Mouse (Mus musculus) forebrain, embryonic 15.5 days (tissue): ENCODE data around the gene Cxcl14. TPM values are rescaled to one million over a fixed set of nuclear protein-coding genes. Genes with fewer than 3 reads are reported as not detected.

Experiments
- ATAC-seq: fragments of 200-750 bp; cut with Nextera tagmentation; replicated peaks from 2 replicates; pipeline ENCODE4 v1.8.0; 2017; ENCODE audit warnings: mild to moderate bottlenecking, moderate TSS enrichment, moderate library complexity
- H3K27ac ChIP-seq: fragments of 300-500 bp; sonication (generic); replicated peaks from 2 replicates; pipeline ENCODE4 v1.5.1; 2015; ENCODE audit warnings: mild to moderate bottlenecking, inconsistent platforms
- H3K27me3 ChIP-seq: fragments of 300-500 bp; sonication (generic); 2 replicates; pipeline ENCODE4 v1.6.1; 2015; ENCODE audit warnings: inconsistent platforms
- H3K36me3 ChIP-seq: fragments of 300-500 bp; sonication (generic); 2 replicates; pipeline ENCODE4 v1.6.1; 2015; ENCODE audit warnings: mild to moderate bottlenecking, inconsistent platforms
- H3K4me1 ChIP-seq: fragments of 300-500 bp; sonication (generic); 2 replicates; pipeline ENCODE4 v1.6.1; 2015; ENCODE audit warnings: inconsistent platforms
- H3K4me2 ChIP-seq: fragments of 300-500 bp; sonication (generic); replicated peaks from 2 replicates; pipeline ENCODE4 v1.6.1; 2015; ENCODE audit warnings: mild to moderate bottlenecking, inconsistent platforms
- H3K4me3 ChIP-seq: fragments of 300-500 bp; sonication (generic); 2 replicates; pipeline ENCODE4 v1.5.1; 2015; ENCODE audit warnings: mild to moderate bottlenecking, inconsistent platforms
- H3K9ac ChIP-seq: fragments of 300-500 bp; sonication (generic); replicated peaks from 2 replicates; pipeline ENCODE4 v1.6.1; 2015; ENCODE audit warnings: mild to moderate bottlenecking, inconsistent platforms
- H3K9me3 ChIP-seq: fragments of 300-500 bp; sonication (generic); 2 replicates; pipeline ENCODE4 v1.6.1; 2016; ENCODE audit warnings: inconsistent platforms
- WGBS: fragments of 180-500 bp; shearing (Covaris S2); methylation state at CpG from one replicate; pipeline ENCODE4 v1.1.7; 2015; ENCODE audit warnings: mixed read lengths; 5-methylcytosine and 5-hydroxymethylcytosine counted together
- polyA plus RNA-seq: library from polyadenylated mRNA; unstranded; fragments of >200 nt; fragmentation: Nextera tagmentation; extraction: Ambion mirVana; gene quantifications from 2 replicates; pipeline ENCODE4 v1.2.1, GENCODE M21; 2015

Cxcl14 gene
- polyA plus RNA-seq, 1 experiment from 2014 or later = 14.2 TPM

DNA sequence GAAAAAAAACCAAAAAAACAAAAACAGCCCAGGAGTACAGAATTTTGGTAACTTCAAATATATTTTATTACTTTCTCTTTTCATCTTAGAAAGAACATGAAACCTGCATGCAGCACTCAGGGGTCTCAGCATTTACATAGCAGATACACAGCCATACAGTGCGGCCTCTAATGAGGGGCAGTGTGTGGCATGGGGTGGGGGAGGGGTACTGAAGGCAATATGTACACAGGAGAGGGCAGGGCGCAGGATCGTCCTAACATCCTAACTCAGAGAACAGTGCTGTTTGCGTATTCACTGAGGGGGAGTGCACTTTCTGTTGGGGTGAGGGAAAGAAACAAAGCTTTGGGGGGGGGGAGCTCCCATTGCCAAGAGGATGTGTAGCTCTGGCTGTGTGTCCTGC lies 7.8 kb downstream of the Cxcl14 start:
- H3K27me3 ChIP-seq = peaks cover 7% of the 10 kb centered on the region
- H3K4me3 ChIP-seq = no peak overlapping the region
- no peak overlapping the region for H3K9ac ChIP-seq
- no peak overlapping the region for H3K4me2 ChIP-seq
- no peaks in the 10 kb centered on the region for H3K9me3 ChIP-seq
- H3K36me3 ChIP-seq = no peaks in the 10 kb centered on the region
- H3K27ac ChIP-seq = no peak overlapping the region
- WGBS = 35% methylated on average over 4 of the region's 4 CpGs
- no peak for ATAC-seq
- peaks cover 10% of the 10 kb centered on the region for H3K4me1 ChIP-seq

DNA sequence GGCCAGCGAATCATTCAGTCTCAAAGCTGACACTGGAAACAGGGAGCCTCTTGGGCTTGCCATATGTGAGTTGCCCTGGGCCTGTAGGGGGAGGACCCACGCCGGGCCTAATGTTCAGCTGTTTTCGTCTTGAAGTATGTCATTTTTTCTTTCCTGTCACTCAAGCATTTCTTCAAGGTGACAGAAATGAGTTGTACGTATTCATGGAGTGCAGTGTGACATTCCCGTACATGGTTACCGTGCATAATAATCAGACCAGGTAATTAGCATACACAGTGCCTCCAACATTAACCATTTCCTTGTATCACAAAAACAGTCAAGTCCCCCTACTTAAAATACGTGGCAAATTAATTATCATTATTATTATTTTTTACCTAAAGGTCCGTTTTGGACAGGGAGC lies 9.3 kb downstream of the Cxcl14 start:
- no peak overlapping the region for H3K4me2 ChIP-seq
- 0 out of 2 replicates have a peak, but pooled peaks have one; percentile 23 for ATAC-seq
- H3K27me3 ChIP-seq = no peaks in the 10 kb centered on the region
- peaks cover 10% of the 10 kb centered on the region for H3K4me1 ChIP-seq
- peak overlapping the region; percentile 12 for H3K27ac ChIP-seq
- no peak overlapping the region for H3K9ac ChIP-seq
- WGBS = 37% methylated on average over 9 of the region's 9 CpGs
- no peak overlapping the region for H3K4me3 ChIP-seq
- no peaks in the 10 kb centered on the region for H3K36me3 ChIP-seq
- no peaks in the 10 kb centered on the region for H3K9me3 ChIP-seq

DNA sequence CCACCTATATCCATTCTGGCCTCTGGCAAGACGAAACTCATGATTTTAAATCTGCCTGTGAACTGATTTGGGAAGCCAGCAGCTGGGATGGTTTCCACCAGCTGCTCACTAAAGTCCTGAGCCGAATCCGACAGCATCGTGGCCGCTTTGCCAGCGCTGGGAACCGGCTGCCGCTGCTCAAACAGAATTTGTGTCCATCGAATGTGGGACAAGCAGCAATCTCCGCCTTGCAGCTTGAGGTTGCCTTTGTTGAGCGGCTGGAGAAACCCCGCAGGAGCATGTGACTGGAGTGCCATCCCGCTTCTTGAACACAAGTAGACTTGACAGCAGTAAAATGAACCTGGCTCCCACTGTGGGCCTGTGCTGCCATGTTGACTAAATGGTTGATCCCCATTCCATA lies 13.0 kb downstream of the Cxcl14 start:
- Histone ChIP-seq H3K27ac (no peak overlapping the region), H3K36me3 (no peaks in the 10 kb centered on the region), H3K4me2 (no peak overlapping the region), H3K9me3 (no peaks in the 10 kb centered on the region), H3K4me1 (no peaks in the 10 kb centered on the region), H3K9ac (no peak overlapping the region), H3K4me3 (no peak overlapping the region), H3K27me3 (no peaks in the 10 kb centered on the region)
- WGBS = 86% methylated on average over 13 of the region's 13 CpGs
- ATAC-seq = no peak

DNA sequence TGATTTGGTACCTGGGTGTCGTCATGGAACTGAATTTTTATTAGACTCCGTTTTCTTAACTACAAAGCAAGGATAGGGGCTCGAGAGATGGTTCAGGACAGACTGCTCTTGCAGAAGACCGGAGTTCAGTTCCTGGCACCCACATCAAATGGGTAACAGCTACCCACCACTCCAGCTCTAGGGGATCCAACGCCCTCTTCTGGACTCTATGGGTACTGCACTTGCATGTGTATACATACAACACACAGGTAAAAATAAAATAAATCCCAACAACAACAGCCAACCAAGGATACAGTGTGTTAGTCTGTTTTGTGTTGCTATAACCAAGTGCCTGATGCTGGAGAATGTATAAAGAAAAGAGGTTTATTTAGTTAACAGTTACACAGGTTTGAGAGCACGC lies 16.0 kb downstream of the Cxcl14 start:
- H3K9me3 ChIP-seq = no peaks in the 10 kb centered on the region
- no peak overlapping the region for H3K4me3 ChIP-seq
- no peak overlapping the region for H3K27ac ChIP-seq
- H3K4me1 ChIP-seq = no peaks in the 10 kb centered on the region
- H3K9ac ChIP-seq = no peak overlapping the region
- ATAC-seq = no peak
- no peak overlapping the region for H3K4me2 ChIP-seq
- no peaks in the 10 kb centered on the region for H3K36me3 ChIP-seq
- 79% methylated on average over 6 of the region's 6 CpGs for WGBS
- H3K27me3 ChIP-seq = no peaks in the 10 kb centered on the region

DNA sequence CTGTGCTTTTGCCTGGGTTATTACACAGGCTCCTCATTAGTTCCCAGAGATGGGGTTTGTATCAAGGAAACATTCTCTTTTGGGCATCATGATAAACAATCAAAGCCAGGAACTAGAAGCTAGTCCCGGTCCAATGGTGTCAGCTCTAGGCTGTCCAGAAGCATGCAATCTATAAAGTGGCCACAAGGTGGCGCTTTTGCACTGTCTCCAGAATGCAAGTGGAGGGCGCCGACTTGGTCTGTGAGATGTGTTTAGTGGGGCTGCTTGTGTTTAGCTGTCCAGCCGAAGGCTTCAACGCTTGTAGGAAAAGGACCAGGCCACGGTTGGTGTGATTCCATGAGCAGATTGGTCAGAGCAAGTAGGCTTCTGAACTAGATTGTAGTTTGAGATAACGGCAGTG lies 16.9 kb downstream of the Cxcl14 start:
- no peak overlapping the region for H3K4me3 ChIP-seq
- ATAC-seq = peak; percentile 85; the same call in 1 of the 2 replicates
- H3K9me3 ChIP-seq = no peaks in the 10 kb centered on the region
- no peak overlapping the region for H3K4me2 ChIP-seq
- no peaks in the 10 kb centered on the region for H3K4me1 ChIP-seq
- no peak overlapping the region for H3K9ac ChIP-seq
- 23% methylated on average over 8 of the region's 8 CpGs for WGBS
- H3K36me3 ChIP-seq = no peaks in the 10 kb centered on the region
- H3K27ac ChIP-seq = no peak overlapping the region
- no peaks in the 10 kb centered on the region for H3K27me3 ChIP-seq

DNA sequence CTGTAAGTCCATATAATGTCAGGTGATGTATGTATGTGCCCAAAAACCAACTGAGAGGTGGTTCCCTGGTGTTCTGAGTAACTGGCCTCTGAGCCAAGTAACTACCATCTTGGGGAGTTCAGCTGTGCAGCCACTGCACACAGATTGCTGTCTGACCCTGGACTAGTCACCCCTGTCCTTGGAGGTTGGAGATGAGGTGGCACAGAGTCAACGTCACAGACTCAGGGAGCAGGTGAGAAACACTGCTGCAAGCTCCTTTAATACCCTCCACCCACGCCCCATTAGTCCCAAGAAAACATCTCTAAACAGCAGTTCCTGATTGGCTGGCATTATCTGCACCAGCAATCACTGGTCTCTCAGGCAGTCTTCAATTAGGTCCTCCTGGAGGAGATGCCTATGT lies 21.2 kb downstream of the Cxcl14 start:
- Histone ChIP-seq H3K27me3 (no peaks in the 10 kb centered on the region), H3K27ac (no peak overlapping the region), H3K9me3 (no peaks in the 10 kb centered on the region), H3K36me3 (no peaks in the 10 kb centered on the region), H3K4me1 (no peaks in the 10 kb centered on the region), H3K4me2 (no peak overlapping the region), H3K4me3 (no peak overlapping the region), H3K9ac (no peak overlapping the region)
- ATAC-seq = no peak
- 62% methylated on average over 2 of the region's 2 CpGs for WGBS

DNA sequence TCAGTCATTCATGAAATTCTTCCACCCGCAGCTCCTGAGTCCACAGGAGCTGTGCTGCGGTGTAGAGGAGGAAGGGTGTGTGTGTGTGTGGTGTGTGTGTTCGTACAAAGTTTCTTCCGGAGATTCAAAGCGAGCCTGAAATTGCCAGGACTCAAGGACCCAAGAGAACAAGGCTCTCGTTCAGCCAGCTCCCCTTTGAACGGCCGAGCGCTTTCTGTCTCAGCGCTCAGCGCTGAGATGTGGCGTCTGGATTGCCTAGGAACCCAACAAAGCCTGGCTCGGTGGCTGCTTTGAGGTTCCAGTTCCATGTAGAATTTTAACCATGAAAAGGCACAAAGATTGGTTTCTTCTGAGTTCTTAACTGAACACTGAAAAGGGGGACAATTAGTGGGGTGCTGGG lies 26.2 kb downstream of the Cxcl14 start:
- Histone ChIP-seq H3K4me3 (no peak overlapping the region), H3K4me2 (no peak overlapping the region), H3K9ac (no peak overlapping the region), H3K4me1 (0 out of 2 replicates have a peak, but pooled peaks cover 2% of the 10 kb centered on the region), H3K27me3 (peaks cover 5% of the 10 kb centered on the region; the same call in 1 of the 2 replicates), H3K36me3 (no peaks in the 10 kb centered on the region), H3K27ac (no peak overlapping the region), H3K9me3 (no peaks in the 10 kb centered on the region)
- no peak for ATAC-seq
- WGBS = 56% methylated on average over 13 of the region's 13 CpGs

DNA sequence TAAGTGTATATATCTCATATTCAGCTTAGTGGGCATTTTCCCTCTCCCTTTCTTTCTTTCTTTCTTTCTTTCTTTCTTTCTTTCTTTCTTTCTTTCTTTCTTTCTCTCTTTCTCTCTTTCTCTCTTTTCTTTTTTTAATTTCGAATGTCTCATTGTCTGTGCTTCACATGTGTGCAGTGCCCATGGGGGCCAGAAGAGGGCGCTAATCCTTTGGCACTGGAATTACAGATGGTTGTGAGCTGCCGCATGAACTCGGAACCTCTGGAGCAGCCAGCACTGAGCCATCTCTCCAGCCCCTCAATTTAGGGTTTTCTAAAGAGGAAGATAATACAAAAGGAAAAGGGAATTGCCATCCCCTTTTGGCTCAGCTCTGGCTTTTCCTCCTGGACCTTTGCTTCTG lies 29.0 kb downstream of the Cxcl14 start:
- 70% methylated on average over 4 of the region's 4 CpGs for WGBS
- H3K4me3 ChIP-seq = no peak overlapping the region
- H3K4me2 ChIP-seq = no peak overlapping the region
- no peaks in the 10 kb centered on the region for H3K36me3 ChIP-seq
- no peak for ATAC-seq
- H3K27ac ChIP-seq = no peak overlapping the region
- no peak overlapping the region for H3K9ac ChIP-seq
- H3K4me1 ChIP-seq = 0 out of 2 replicates have a peak, but pooled peaks cover 2% of the 10 kb centered on the region
- H3K27me3 ChIP-seq = peaks cover 12% of the 10 kb centered on the region; the same call in 1 of the 2 replicates
- no peaks in the 10 kb centered on the region for H3K9me3 ChIP-seq

DNA sequence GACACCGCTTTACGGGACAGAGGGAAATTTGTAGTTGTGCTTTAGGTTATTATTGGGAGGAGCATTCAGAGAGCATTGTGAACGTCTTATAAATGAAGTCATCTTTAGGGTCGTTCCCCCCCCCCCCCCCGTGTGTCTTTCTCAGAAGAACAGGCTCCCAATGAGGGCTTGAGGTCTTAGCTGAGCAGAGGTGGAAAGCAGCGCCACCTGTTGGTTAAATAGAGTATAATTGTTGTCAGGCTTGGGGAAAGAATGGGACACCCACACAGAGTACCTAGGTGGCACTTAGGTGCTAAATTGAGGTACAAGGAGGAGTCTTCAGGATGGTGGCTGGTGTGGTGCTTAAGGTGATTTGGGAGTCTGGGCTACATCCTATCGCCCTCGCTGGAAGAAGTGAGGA lies 29.9 kb downstream of the Cxcl14 start:
- H3K4me3 ChIP-seq = no peak overlapping the region
- no peaks in the 10 kb centered on the region for H3K36me3 ChIP-seq
- 35% methylated on average over 8 of the region's 8 CpGs for WGBS
- H3K9me3 ChIP-seq = no peaks in the 10 kb centered on the region
- 0 out of 2 replicates have a peak, but pooled peaks cover 2% of the 10 kb centered on the region for H3K4me1 ChIP-seq
- H3K9ac ChIP-seq = no peak overlapping the region
- no peak overlapping the region for H3K27ac ChIP-seq
- no peak overlapping the region for H3K4me2 ChIP-seq
- H3K27me3 ChIP-seq = peaks cover 16% of the 10 kb centered on the region; the same call in 1 of the 2 replicates
- 0 out of 2 replicates have a peak, but pooled peaks have one; percentile 29 for ATAC-seq

DNA sequence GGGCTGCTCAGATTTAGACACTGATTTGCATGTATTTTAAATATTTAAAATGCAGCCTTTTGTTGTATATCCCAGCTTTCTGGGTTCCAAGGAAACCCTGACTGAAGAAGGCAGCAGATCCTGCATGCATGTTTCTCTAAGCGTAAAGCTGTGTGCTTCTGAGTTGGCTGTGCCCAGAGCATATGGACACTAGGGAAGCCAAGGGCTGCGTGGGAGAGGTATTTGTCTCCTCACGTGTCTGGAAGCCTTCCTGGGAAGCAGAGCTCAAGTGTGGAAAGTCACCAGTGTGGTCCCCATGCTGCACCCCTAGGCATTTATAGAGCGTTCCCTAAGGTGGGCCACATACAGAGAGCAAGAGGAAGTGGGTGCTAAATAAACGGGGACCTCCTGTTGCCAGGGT lies 30.7 kb downstream of the Cxcl14 start:
- 59% methylated on average over 5 of the region's 5 CpGs for WGBS

DNA sequence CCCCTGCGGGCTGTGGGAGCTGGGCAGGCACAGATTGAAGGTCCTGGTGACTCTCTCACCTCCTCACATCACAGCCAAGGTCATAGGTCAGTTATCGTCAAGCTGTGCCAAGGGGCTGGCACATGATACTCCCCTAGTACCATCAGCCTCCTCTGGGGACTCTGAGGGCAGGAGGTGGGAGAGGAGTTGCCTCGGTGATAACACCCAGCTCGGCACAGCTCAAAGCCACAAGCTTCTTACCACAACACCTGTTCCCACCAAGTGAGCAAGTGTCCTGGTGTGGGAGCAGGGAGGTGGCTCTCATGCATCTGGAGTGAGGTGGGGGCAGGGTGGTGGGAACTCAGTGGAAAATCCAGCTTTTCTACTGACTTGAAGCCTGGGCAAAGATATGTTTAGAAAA lies 34.1 kb downstream of the Cxcl14 start:
- H3K4me2 ChIP-seq = no peak overlapping the region
- no peak overlapping the region for H3K9ac ChIP-seq
- H3K36me3 ChIP-seq = no peaks in the 10 kb centered on the region
- H3K4me1 ChIP-seq = peaks cover 28% of the 10 kb centered on the region
- H3K27ac ChIP-seq = no peak overlapping the region
- peaks cover 51% of the 10 kb centered on the region for H3K27me3 ChIP-seq
- H3K4me3 ChIP-seq = no peak overlapping the region
- 59% methylated on average over 4 of the region's 4 CpGs for WGBS
- ATAC-seq = no peak
- no peaks in the 10 kb centered on the region for H3K9me3 ChIP-seq

More for the DNA sequence above, 30.7 kb downstream of the Cxcl14 start:
- no peak overlapping the region for H3K4me3 ChIP-seq
- H3K27me3 ChIP-seq = peaks cover 22% of the 10 kb centered on the region
- H3K9ac ChIP-seq = no peak overlapping the region
- no peaks in the 10 kb centered on the region for H3K9me3 ChIP-seq
- no peak overlapping the region for H3K27ac ChIP-seq
- H3K4me1 ChIP-seq = peaks cover 2% of the 10 kb centered on the region; the same call in 1 of the 2 replicates
- no peaks in the 10 kb centered on the region for H3K36me3 ChIP-seq
- no peak for ATAC-seq
- no peak overlapping the region for H3K4me2 ChIP-seq

DNA sequence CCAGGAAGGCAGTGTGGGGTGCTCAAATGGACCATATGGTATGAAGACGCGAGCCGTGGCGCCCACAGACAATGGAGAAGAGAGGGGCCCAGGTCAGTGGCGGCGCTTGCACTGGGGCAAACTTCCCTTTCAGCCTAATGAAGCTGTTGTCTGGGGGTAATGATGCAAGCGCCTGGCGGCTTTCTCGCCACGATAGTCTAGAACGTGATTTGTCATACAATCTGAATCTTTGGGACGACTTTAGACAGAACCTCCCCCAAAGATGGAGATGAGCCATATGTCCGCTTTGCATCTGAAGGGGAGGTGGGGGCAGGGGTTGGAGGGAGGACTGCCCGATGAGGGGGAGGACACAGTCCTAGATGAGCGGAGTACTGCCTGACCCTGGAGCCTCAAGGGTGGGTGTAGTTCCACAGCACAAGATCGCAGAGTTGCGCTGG lies 36.0 kb downstream of the Cxcl14 start:
- Histone ChIP-seq H3K27ac (no peak overlapping the region), H3K27me3 (peaks cover 65% of the 10 kb centered on the region)
- ATAC-seq = peak; percentile 53; the same call in 1 of the 2 replicates

DNA sequence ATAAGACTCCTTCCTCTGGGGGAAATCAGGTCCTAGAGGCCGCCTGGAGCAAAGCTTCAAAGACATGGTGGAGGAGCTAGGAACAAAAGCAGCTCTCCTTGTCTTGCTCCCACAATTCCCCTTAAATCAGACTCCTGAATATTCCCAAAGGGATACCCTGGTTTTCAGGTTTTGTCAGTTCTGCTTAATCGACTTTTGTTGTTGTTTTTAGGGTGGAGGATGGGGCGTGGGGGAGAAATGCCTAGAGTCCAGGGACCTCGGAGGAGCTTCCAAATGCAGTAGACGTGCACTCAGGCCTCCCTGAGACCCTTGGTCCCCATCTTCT lies 36.5 kb downstream of the Cxcl14 start:
- Histone ChIP-seq H3K4me3 (no peak overlapping the region), H3K4me2 (peak overlapping the region; percentile 15; the same call in 1 of the 2 replicates), H3K36me3 (no peaks in the 10 kb centered on the region), H3K9me3 (no peaks in the 10 kb centered on the region), H3K27ac (no peak overlapping the region), H3K4me1 (peaks cover 25% of the 10 kb centered on the region), H3K27me3 (peaks cover 70% of the 10 kb centered on the region), H3K9ac (no peak overlapping the region)
- 4% methylated on average over 5 of the region's 5 CpGs for WGBS
- ATAC-seq = no peak

More for the DNA sequence above, 36.0 kb downstream of the Cxcl14 start:
- H3K9ac ChIP-seq = no peak overlapping the region
- H3K4me3 ChIP-seq = no peak overlapping the region
- H3K36me3 ChIP-seq = no peaks in the 10 kb centered on the region
- H3K4me2 ChIP-seq = peak overlapping the region; percentile 15; the same call in 1 of the 2 replicates
- peaks cover 25% of the 10 kb centered on the region for H3K4me1 ChIP-seq
- H3K9me3 ChIP-seq = no peaks in the 10 kb centered on the region
- 1% methylated on average over 17 of the region's 17 CpGs for WGBS
